Mouse (Mus musculus): ENCODE measurements around the gene Lbhd2.

GRCm38 (mm10) chr12:111442309-111443010 is 35.9 kb downstream of the Lbhd2 start, which contains the start of gene Tnfaip2:
- no peak for TF ChIP-seq CTCF (IDR thresholded peaks at IDR 0.05; ENCODE audit: low read depth, low read length)
- peak; percentile 99 for TF ChIP-seq POLR2A (IDR thresholded peaks at IDR 0.05; ENCODE audit: borderline replicate concordance, low read depth, low read length)

All from bone marrow macrophage, adult 2 months (primary cell).